Mouse (Mus musculus): Measurements from ENCODE around the gene D930007J09Rik. TPM values are rescaled to one million over a fixed set of nuclear protein-coding genes. Genes with fewer than 3 reads are reported as not detected.

The D930007J09Rik gene
- polyA plus RNA-seq, 1 experiment from 2014 or later: not detected

- Histone ChIP-seq H3K4me2 (no peak overlapping the region), H3K4me1 (no peaks in the 10 kb centered on the region), H3K27ac (no peak overlapping the region), H3K4me3 (replicated peaks) (no peak overlapping the region), H3K36me3 (replicated peaks) (no peaks in the 10 kb centered on the region), H3K27me3 (no peaks in the 10 kb centered on the region), H3K9ac (no peak overlapping the region), H3K9me3 (no peaks in the 10 kb centered on the region)
- ATAC-seq (ENCODE audit: low FRiP score): no peak
- WGBS: 86% methylated on average over 3 of the region's 3 CpGs
Observed at GRCm38 (mm10) chr13:32831505-32832273, 29.0 kb upstream of the D930007J09Rik start.

GRCm38 (mm10) chr13:32828886-32829285, 26.2 kb upstream of the D930007J09Rik start:
- Histone ChIP-seq H3K4me1 (no peaks in the 10 kb centered on the region), H3K4me3 (replicated peaks) (no peak overlapping the region), H3K27me3 (no peaks in the 10 kb centered on the region), H3K4me2 (no peak overlapping the region), H3K27ac (no peak overlapping the region), H3K9me3 (no peaks in the 10 kb centered on the region), H3K36me3 (replicated peaks) (no peaks in the 10 kb centered on the region), H3K9ac (no peak overlapping the region)
- 92% methylated on average over 4 of the region's 4 CpGs for whole genome bisulfite sequencing
- no peak for ATAC-seq (ENCODE audit: low FRiP score)

- no peak for ATAC-seq (ENCODE audit: low FRiP score)
- WGBS: 58% methylated on average over 4 of the region's 4 CpGs
- no peaks in the 10 kb centered on the region for H3K36me3 ChIP-seq (replicated peaks)
Observed at GRCm38 (mm10) chr13:32827951-32828350, 25.3 kb upstream of the D930007J09Rik start.

GRCm38 (mm10) chr13:32827111-32827822, 24.6 kb upstream of the D930007J09Rik start:
- Histone ChIP-seq H3K27me3 (no peaks in the 10 kb centered on the region), H3K9ac (no peak overlapping the region), H3K4me2 (no peak overlapping the region), H3K9me3 (no peaks in the 10 kb centered on the region), H3K4me3 (replicated peaks) (no peak overlapping the region), H3K27ac (no peak overlapping the region), H3K4me1 (no peaks in the 10 kb centered on the region), H3K36me3 (replicated peaks) (0 out of 2 replicates have a peak, but pooled peaks cover 4% of the 10 kb centered on the region)
- no peak for ATAC-seq (ENCODE audit: low FRiP score)
- 84% methylated on average over 3 of the region's 3 CpGs for WGBS

More at GRCm38 (mm10) chr13:32827951-32828350, 25.3 kb upstream of the D930007J09Rik start:
- Histone ChIP-seq H3K9ac (no peak overlapping the region), H3K9me3 (no peaks in the 10 kb centered on the region), H3K4me3 (replicated peaks) (no peak overlapping the region), H3K27ac (no peak overlapping the region), H3K27me3 (no peaks in the 10 kb centered on the region), H3K4me1 (no peaks in the 10 kb centered on the region), H3K4me2 (no peak overlapping the region)

GRCm38 (mm10) chr13:32825546-32825945, 22.9 kb upstream of the D930007J09Rik start:
- Histone ChIP-seq H3K4me3 (replicated peaks) (no peak overlapping the region), H3K4me2 (no peak overlapping the region), H3K36me3 (replicated peaks) (peaks cover 18% of the 10 kb centered on the region), H3K4me1 (no peaks in the 10 kb centered on the region), H3K9ac (no peak overlapping the region), H3K9me3 (no peaks in the 10 kb centered on the region), H3K27me3 (no peaks in the 10 kb centered on the region), H3K27ac (no peak overlapping the region)
- WGBS: 92% methylated on average over 8 of the region's 8 CpGs
- no peak for ATAC-seq (ENCODE audit: low FRiP score)

- Histone ChIP-seq H3K4me3 (replicated peaks) (no peak overlapping the region), H3K27me3 (no peaks in the 10 kb centered on the region)
- ATAC-seq (ENCODE audit: low FRiP score): no peak
Observed at GRCm38 (mm10) chr13:32824377-32825330, 22.0 kb upstream of the D930007J09Rik start.

GRCm38 (mm10) chr13:32823126-32823525, 20.5 kb upstream of the D930007J09Rik start:
- H3K4me1 ChIP-seq: no peaks in the 10 kb centered on the region
- no peak overlapping the region for H3K27ac ChIP-seq
- H3K9me3 ChIP-seq: no peaks in the 10 kb centered on the region
- 91% methylated on average over 6 of the region's 6 CpGs for WGBS
- ATAC-seq (ENCODE audit: low FRiP score): no peak
- H3K4me3 ChIP-seq (replicated peaks): no peak overlapping the region
- no peaks in the 10 kb centered on the region for H3K27me3 ChIP-seq
- no peak overlapping the region for H3K4me2 ChIP-seq
- H3K9ac ChIP-seq: no peak overlapping the region
- peaks cover 37% of the 10 kb centered on the region for H3K36me3 ChIP-seq (replicated peaks)

More at GRCm38 (mm10) chr13:32824377-32825330, 22.0 kb upstream of the D930007J09Rik start:
- no peaks in the 10 kb centered on the region for H3K4me1 ChIP-seq
- peaks cover 25% of the 10 kb centered on the region for H3K36me3 ChIP-seq (replicated peaks)
- H3K4me2 ChIP-seq: no peak overlapping the region
- no peak overlapping the region for H3K9ac ChIP-seq
- WGBS: 75% methylated on average over 6 of the region's 6 CpGs
- H3K9me3 ChIP-seq: no peaks in the 10 kb centered on the region
- no peak overlapping the region for H3K27ac ChIP-seq

- Histone ChIP-seq H3K9me3 (no peaks in the 10 kb centered on the region), H3K27ac (no peak overlapping the region), H3K4me2 (no peak overlapping the region), H3K9ac (no peak overlapping the region), H3K36me3 (replicated peaks) (peaks cover 49% of the 10 kb centered on the region), H3K4me3 (replicated peaks) (no peak overlapping the region), H3K27me3 (no peaks in the 10 kb centered on the region), H3K4me1 (no peaks in the 10 kb centered on the region)
- no peak for ATAC-seq (ENCODE audit: low FRiP score)
- WGBS: 96% methylated on average over 4 of the region's 4 CpGs
Observed at GRCm38 (mm10) chr13:32821671-32822070, 19.0 kb upstream of the D930007J09Rik start.

GRCm38 (mm10) chr13:32819926-32820325, 17.3 kb upstream of the D930007J09Rik start:
- Histone ChIP-seq H3K27me3 (no peaks in the 10 kb centered on the region), H3K27ac (no peak overlapping the region), H3K4me1 (no peaks in the 10 kb centered on the region), H3K4me3 (replicated peaks) (no peak overlapping the region), H3K36me3 (replicated peaks) (peaks cover 56% of the 10 kb centered on the region), H3K4me2 (no peak overlapping the region), H3K9ac (no peak overlapping the region), H3K9me3 (no peaks in the 10 kb centered on the region)
- no peak for ATAC-seq (ENCODE audit: low FRiP score)
- 81% methylated on average over 5 of the region's 5 CpGs for WGBS

GRCm38 (mm10) chr13:32819241-32819640, 16.6 kb upstream of the D930007J09Rik start:
- H3K4me1 ChIP-seq: no peaks in the 10 kb centered on the region
- no peak overlapping the region for H3K4me3 ChIP-seq (replicated peaks)
- no peaks in the 10 kb centered on the region for H3K27me3 ChIP-seq
- 93% methylated on average over 3 of the region's 3 CpGs for WGBS
- no peak for ATAC-seq (ENCODE audit: low FRiP score)
- no peak overlapping the region for H3K27ac ChIP-seq
- H3K36me3 ChIP-seq (replicated peaks): peaks cover 58% of the 10 kb centered on the region
- no peak overlapping the region for H3K4me2 ChIP-seq
- no peak overlapping the region for H3K9ac ChIP-seq
- no peaks in the 10 kb centered on the region for H3K9me3 ChIP-seq

- Histone ChIP-seq H3K4me1 (peaks cover 27% of the 10 kb centered on the region), H3K9me3 (no peaks in the 10 kb centered on the region), H3K9ac (no peak overlapping the region), H3K4me3 (replicated peaks) (no peak overlapping the region), H3K36me3 (replicated peaks) (peaks cover 30% of the 10 kb centered on the region), H3K4me2 (no peak overlapping the region), H3K27ac (no peak overlapping the region), H3K27me3 (no peaks in the 10 kb centered on the region)
- ATAC-seq (ENCODE audit: low FRiP score): no peak
- WGBS: 65% methylated on average over 3 of the region's 3 CpGs
Observed at GRCm38 (mm10) chr13:32807624-32808023, 5.0 kb upstream of the D930007J09Rik start.

- no peak for ATAC-seq (ENCODE audit: low FRiP score)
- 81% methylated on average over 7 of the region's 7 CpGs for WGBS
- no peaks in the 10 kb centered on the region for H3K9me3 ChIP-seq
- H3K27ac ChIP-seq: no peak overlapping the region
- H3K36me3 ChIP-seq (replicated peaks): peaks cover 30% of the 10 kb centered on the region
- peaks cover 27% of the 10 kb centered on the region for H3K4me1 ChIP-seq
- H3K9ac ChIP-seq: no peak overlapping the region; the same call in 1 of the 2 replicates
- no peak overlapping the region for H3K4me2 ChIP-seq
- H3K27me3 ChIP-seq: no peaks in the 10 kb centered on the region
- no peak overlapping the region for H3K4me3 ChIP-seq (replicated peaks)
Observed at GRCm38 (mm10) chr13:32806820-32807219, 4.2 kb upstream of the D930007J09Rik start.
